Mouse (Mus musculus) layer of hippocampus, postnatal 14 days (tissue): Measurements from ENCODE around the gene Hist1h3a. TPM values are rescaled to one million over a fixed set of nuclear protein-coding genes. Genes with fewer than 3 reads are reported as not detected.

Experiments
- DNase-seq, 2 experiments: peaks; one replicate each; pipeline ENCODE4 v3.0.0; 2021 to 2022; ENCODE audit warnings: low spot score in 2 of 2, mixed read lengths in 1 of 2
- total RNA-seq, 2 experiments: library from RNA; stranded (reverse); gene quantifications; 2 replicates each; pipeline ENCODE4 v1.2.3; 2021

Gene Hist1h3a
- total RNA-seq, 2 experiments from 2014 or later: 29.8 to 47.4 TPM

GRCm38 (mm10) chr13:23759251-23759771 lies 2.9 kb downstream of the Hist1h3a start:
- DNase-seq: no peak

- no peak for DNase-seq
Observed at GRCm38 (mm10) chr13:23757921-23758320, 4.3 kb downstream of the Hist1h3a start.

GRCm38 (mm10) chr13:23757211-23757773 lies 4.9 kb downstream of the Hist1h3a start:
- no peak for DNase-seq

- DNase-seq: peak; percentile 72 to 92
Observed at GRCm38 (mm10) chr13:23756790-23757189, 5.4 kb downstream of the Hist1h3a start, which contains the start of gene Hist1h4b. Gene Hist1h4b (plus strand): TSS chr13:23757013.

GRCm38 (mm10) chr13:23755000-23755399 lies 7.2 kb downstream of the Hist1h3a start:
- DNase-seq: no peak

- no peak for DNase-seq
Observed at GRCm38 (mm10) chr13:23753314-23754078, 8.7 kb downstream of the Hist1h3a start.

GRCm38 (mm10) chr13:23752742-23753172 lies 9.4 kb downstream of the Hist1h3a start:
- DNase-seq: no peak

GRCm38 (mm10) chr13:23752067-23752741 lies 10.0 kb downstream of the Hist1h3a start, which contains the start of gene Hist1h3b:
Gene Hist1h3b (plus strand): TSS chr13:23752267.
- DNase-seq: peak; percentile 87 to 94

GRCm38 (mm10) chr13:23751478-23751956 lies 10.7 kb downstream of the Hist1h3a start:
- no peak for DNase-seq

- peak; percentile 41 to 73 for DNase-seq
Observed at GRCm38 (mm10) chr13:23750839-23751477, 11.2 kb downstream of the Hist1h3a start, which contains the start of gene Hist1h2ab. Gene Hist1h2ab (plus strand): TSS chr13:23751126.

GRCm38 (mm10) chr13:23749563-23750121 lies 12.5 kb downstream of the Hist1h3a start:
- DNase-seq: no peak

- DNase-seq: no peak
Observed at GRCm38 (mm10) chr13:23747892-23748288, 14.3 kb downstream of the Hist1h3a start.

GRCm38 (mm10) chr13:23747081-23747891 lies 14.9 kb downstream of the Hist1h3a start:
- no peak for DNase-seq

GRCm38 (mm10) chr13:23746201-23747080 lies 15.7 kb downstream of the Hist1h3a start, which contains the start of gene Hist1h2bb:
Gene Hist1h2bb (plus strand): TSS chr13:23746734.
- peak; percentile 74 to 92 for DNase-seq

- DNase-seq: peak; percentile 79 to 92
Observed at GRCm38 (mm10) chr13:23745381-23746161, 16.6 kb downstream of the Hist1h3a start, which contains the start of gene Hist1h3c. Gene Hist1h3c (minus strand): TSS chr13:23745602.

- no peak for DNase-seq
Observed at GRCm38 (mm10) chr13:23744421-23745380, 17.5 kb downstream of the Hist1h3a start.
